Comparison of ENCODE assay signal across 23 mouse cellular contexts in genomic region chr12:8487281-8487680, GRCm38 (mm10). TPM values are rescaled to one million over a fixed set of nuclear protein-coding genes. Genes with fewer than 3 reads are reported as not detected.
DNase-seq lines count a peak whose midpoint lies in the region; ATAC-seq and TF ChIP-seq lines count a peak whose summit lies in the region.
"Had no signal": no experiment of that assay in that cellular context is flagged by ENCODE, and none has a peak within 500 bp of the region (broad histone marks: within the 10 kb centered on the region; RNA-seq: fewer than 3 reads in every experiment).

No protein-coding gene starts in this region.

- no peak for DNase-seq in lung, postnatal 25 days (ENCODE audit: low spot score)
- peak; percentile 39 for DNase-seq in midbrain, embryonic 11.5 days (ENCODE audit: low spot score, missing footprints)
- no peak for DNase-seq in midbrain, embryonic 10.5 days (ENCODE audit: low spot score)
- no peak for DNase-seq in stomach, postnatal 0 days (ENCODE audit: low spot score)
- DNase-seq in embryo, embryonic 10.5 days (ENCODE audit: low spot score), result no peak
- DNase-seq: adrenal gland, postnatal 10 days; B cell, adult 2 months; cerebellum, adult 11-12 months; cerebellum, adult 9-10 months; cerebellum, postnatal 25 days; forebrain, postnatal 0 days; gastrocnemius, postnatal 36 days; heart, adult 11 months; heart, postnatal 10 days; heart, postnatal 4 days had no signal

- no peaks in the 10 kb centered on the region for H3K9me3 ChIP-seq in lung, embryonic 15.5 days
- H3K9me3 ChIP-seq in midbrain, embryonic 11.5 days (ENCODE audit: control insufficient read depth, low read length), result no peaks in the 10 kb centered on the region
- H3K9me3 ChIP-seq in midbrain, embryonic 10.5 days (replicated peaks), result no peaks in the 10 kb centered on the region
- H3K9me3 ChIP-seq in stomach, embryonic 14.5 days (ENCODE audit: control insufficient read depth, low read depth, low read length), result no peaks in the 10 kb centered on the region
- no peaks in the 10 kb centered on the region for H3K9me3 ChIP-seq in stomach, postnatal 0 days (ENCODE audit: control insufficient read depth, low read length)
- H3K9me3 ChIP-seq: embryonic facial prominence, embryonic 10.5 days; forebrain, embryonic 13.5 days; heart, embryonic 10.5 days; hindbrain, embryonic 12.5 days had no signal

- H3K4me1 ChIP-seq in lung, embryonic 15.5 days, result peaks cover 32% of the 10 kb centered on the region
- peaks cover 4% of the 10 kb centered on the region; the same call in 1 of the 2 replicates for H3K4me1 ChIP-seq in midbrain, embryonic 11.5 days (ENCODE audit: control insufficient read depth, insufficient read depth, low read length)
- H3K4me1 ChIP-seq in midbrain, embryonic 10.5 days, result peaks cover 15% of the 10 kb centered on the region
- H3K4me1 ChIP-seq in stomach, embryonic 14.5 days (ENCODE audit: control insufficient read depth, insufficient read depth, low read length), result peaks cover 15% of the 10 kb centered on the region
- no peaks in the 10 kb centered on the region; the same call in none of the 2 replicates for H3K4me1 ChIP-seq in stomach, postnatal 0 days (replicated peaks; ENCODE audit: control insufficient read depth, insufficient read depth)
- H3K4me1 ChIP-seq: heart, embryonic 10.5 days had no signal

- no peak for ATAC-seq in lung, embryonic 15.5 days (ENCODE audit: borderline replicate concordance, extremely low read depth, low FRiP score, low TSS enrichment)
- no peak for ATAC-seq in midbrain, embryonic 11.5 days (ENCODE audit: low FRiP score)
- no peak for ATAC-seq in stomach, embryonic 14.5 days (ENCODE audit: insufficient number of reproducible peaks, insufficient read depth, low FRiP score, low read depth)
- ATAC-seq in stomach, postnatal 0 days (ENCODE audit: low FRiP score, low TSS enrichment), result 0 out of 2 replicates have a peak, but pooled peaks have one; percentile 34
- ATAC-seq: CD4-positive, CD25-positive, alpha-beta regulatory T cell, adult 4 months; forebrain, embryonic 13.5 days; forebrain, postnatal 0 days; hindbrain, embryonic 16.5 days had no signal

- no peak overlapping the region for H3K4me3 ChIP-seq in lung, embryonic 15.5 days
- no peak overlapping the region for H3K4me3 ChIP-seq in midbrain, embryonic 11.5 days (ENCODE audit: low read depth, low read length)
- H3K4me3 ChIP-seq in midbrain, embryonic 10.5 days, result no peak overlapping the region
- H3K4me3 ChIP-seq in stomach, embryonic 14.5 days (ENCODE audit: low read depth, low read length), result no peak overlapping the region
- H3K4me3 ChIP-seq in stomach, postnatal 0 days (ENCODE audit: low read depth, low read length), result no peak overlapping the region
- H3K4me3 ChIP-seq: embryonic facial prominence, embryonic 10.5 days; forebrain, embryonic 13.5 days; heart, embryonic 10.5 days; hindbrain, embryonic 12.5 days had no signal

- no peak for TF ChIP-seq EP300 in stomach, postnatal 0 days (optimal IDR thresholded peaks at IDR 0.05)

- 52% methylated on average over 1 of the region's 1 CpGs for WGBS in lung, embryonic 15.5 days
- 90% methylated on average over 1 of the region's 1 CpGs for WGBS in midbrain, embryonic 11.5 days
- 81% methylated on average over 1 of the region's 1 CpGs for WGBS in midbrain, embryonic 10.5 days
- 64% methylated on average over 1 of the region's 1 CpGs for WGBS in stomach, embryonic 14.5 days
- WGBS in stomach, postnatal 0 days, result 45% methylated on average over 1 of the region's 1 CpGs

- TF ChIP-seq CTCF in stomach, postnatal 0 days (IDR thresholded peaks at IDR 0.05; ENCODE audit: low read depth), result no peak

- H3K27me3 ChIP-seq in lung, embryonic 15.5 days, result no peaks in the 10 kb centered on the region
- no peaks in the 10 kb centered on the region for H3K27me3 ChIP-seq in midbrain, embryonic 11.5 days (ENCODE audit: control insufficient read depth, insufficient read depth, low read length)
- no peaks in the 10 kb centered on the region for H3K27me3 ChIP-seq in midbrain, embryonic 10.5 days (ENCODE audit: low read depth, poor library complexity, severe bottlenecking)
- H3K27me3 ChIP-seq in stomach, embryonic 14.5 days (ENCODE audit: control insufficient read depth, insufficient read depth, low read length), result no peaks in the 10 kb centered on the region
- no peaks in the 10 kb centered on the region for H3K27me3 ChIP-seq in stomach, postnatal 0 days (ENCODE audit: control insufficient read depth, insufficient read depth, low read length)
- H3K27me3 ChIP-seq: forebrain, embryonic 13.5 days; hindbrain, embryonic 12.5 days had no signal

- no peak overlapping the region for H3K9ac ChIP-seq in lung, embryonic 15.5 days
- no peak overlapping the region for H3K9ac ChIP-seq in midbrain, embryonic 11.5 days (ENCODE audit: low read length)
- no peak overlapping the region for H3K9ac ChIP-seq in stomach, embryonic 14.5 days (replicated peaks; ENCODE audit: low read depth, low read length)
- no peak overlapping the region for H3K9ac ChIP-seq in stomach, postnatal 0 days (ENCODE audit: low read length)
- H3K9ac ChIP-seq: forebrain, embryonic 13.5 days; forebrain, postnatal 0 days; hindbrain, embryonic 12.5 days had no signal

- H3K4me2 ChIP-seq in lung, embryonic 15.5 days, result no peak overlapping the region
- H3K4me2 ChIP-seq in midbrain, embryonic 11.5 days, result no peak overlapping the region
- H3K4me2 ChIP-seq in stomach, embryonic 14.5 days (replicated peaks; ENCODE audit: low read depth, low read length), result no peak overlapping the region
- no peak overlapping the region for H3K4me2 ChIP-seq in stomach, postnatal 0 days (replicated peaks; ENCODE audit: low read depth)
- H3K4me2 ChIP-seq: forebrain, embryonic 13.5 days; hindbrain, embryonic 12.5 days had no signal

- H3K27ac ChIP-seq in lung, embryonic 15.5 days, result peak overlapping the region; percentile 23; the same call in 1 of the 2 replicates
- H3K27ac ChIP-seq in midbrain, embryonic 11.5 days (ENCODE audit: low read depth, low read length), result no peak overlapping the region
- H3K27ac ChIP-seq in midbrain, embryonic 10.5 days (replicated peaks), result no peak overlapping the region
- peak overlapping the region; percentile 61 for H3K27ac ChIP-seq in stomach, embryonic 14.5 days (ENCODE audit: low read length)
- H3K27ac ChIP-seq in stomach, postnatal 0 days (replicated peaks), result peak overlapping the region; percentile 37
- H3K27ac ChIP-seq: embryonic facial prominence, embryonic 10.5 days; forebrain, embryonic 13.5 days; heart, embryonic 10.5 days; hindbrain, embryonic 12.5 days had no signal

- H3K36me3 ChIP-seq in lung, embryonic 15.5 days, result no peaks in the 10 kb centered on the region
- H3K36me3 ChIP-seq in midbrain, embryonic 11.5 days (ENCODE audit: control insufficient read depth, insufficient read depth, low read length), result no peaks in the 10 kb centered on the region
- H3K36me3 ChIP-seq in midbrain, embryonic 10.5 days, result no peaks in the 10 kb centered on the region
- no peaks in the 10 kb centered on the region for H3K36me3 ChIP-seq in stomach, embryonic 14.5 days (ENCODE audit: control insufficient read depth, insufficient read depth, low read length)
- no peaks in the 10 kb centered on the region for H3K36me3 ChIP-seq in stomach, postnatal 0 days (ENCODE audit: control insufficient read depth, insufficient read depth, low read length)
- H3K36me3 ChIP-seq: embryonic facial prominence, embryonic 10.5 days; heart, embryonic 10.5 days; hindbrain, embryonic 12.5 days had no signal

RNA-seq across cellular contexts. Expression of gene Rhob, which starts 12.5 kb away (rescaled TPM):
- 49.4 and 52.1 TPM in 2 replicates for polyA plus RNA-seq in lung, embryonic 15.5 days (2015; fragmentation: Nextera tagmentation; extraction: Ambion mirVana)
- polyA plus RNA-seq in midbrain, embryonic 11.5 days (2014; fragmentation: Nextera tagmentation; extraction: Ambion mirVana), result 58.4 and 59.8 TPM in 2 replicates
- polyA plus RNA-seq in midbrain, embryonic 10.5 days (2016; fragmentation: Nextera tagmentation; extraction: Ambion mirVana), result 30.0 and 30.1 TPM in 2 replicates
- polyA plus RNA-seq in stomach, embryonic 14.5 days (2014; fragmentation: Nextera tagmentation; extraction: Ambion mirVana), result 52.8 and 58.5 TPM in 2 replicates
- 32.9 and 39.5 TPM in 2 replicates for polyA plus RNA-seq in stomach, postnatal 0 days (2015; fragmentation: Nextera tagmentation; extraction: Ambion mirVana)

Comparison
In these comparisons a context has a peak if more than half of its experiments do, and no peak if none do; other contexts are left out.
1. H3K27ac ChIP-seq: peak in lung, embryonic 15.5 days (single experiment), stomach, embryonic 14.5 days (single experiment) and stomach, postnatal 0 days (single experiment); none in midbrain, embryonic 11.5 days (single experiment) and midbrain, embryonic 10.5 days (single experiment).